Mouse (Mus musculus): Measurements from ENCODE around the gene Megf6.

Gene Megf6

DNA sequence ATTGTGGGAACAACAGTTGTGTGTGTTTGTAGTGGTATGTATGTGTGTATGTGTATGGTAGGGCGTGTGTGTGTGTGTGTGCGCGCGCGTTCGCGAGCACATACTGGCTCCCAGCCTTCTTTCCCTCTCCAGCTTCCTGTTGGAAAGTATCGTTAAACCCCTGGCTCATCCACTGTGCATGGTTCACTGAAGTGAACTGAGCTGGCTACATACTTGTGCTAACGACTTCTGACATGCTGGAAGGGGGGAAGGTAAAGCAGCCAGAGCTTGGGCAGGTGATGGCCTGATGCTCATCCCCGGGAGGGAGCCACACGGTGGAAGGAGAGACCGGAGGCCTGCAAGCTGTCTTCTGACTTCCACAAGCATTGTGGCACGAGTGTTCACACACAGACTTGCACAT, 40.9 kb downstream of the Megf6 start:
- no peak for DNase-seq (ENCODE audit: low read depth, low spot score)

- no peak for DNase-seq (ENCODE audit: low read depth, low spot score)
Measured at GRCm38 (mm10) chr4:154213586-154213985, 43.1 kb downstream of the Megf6 start.

DNA sequence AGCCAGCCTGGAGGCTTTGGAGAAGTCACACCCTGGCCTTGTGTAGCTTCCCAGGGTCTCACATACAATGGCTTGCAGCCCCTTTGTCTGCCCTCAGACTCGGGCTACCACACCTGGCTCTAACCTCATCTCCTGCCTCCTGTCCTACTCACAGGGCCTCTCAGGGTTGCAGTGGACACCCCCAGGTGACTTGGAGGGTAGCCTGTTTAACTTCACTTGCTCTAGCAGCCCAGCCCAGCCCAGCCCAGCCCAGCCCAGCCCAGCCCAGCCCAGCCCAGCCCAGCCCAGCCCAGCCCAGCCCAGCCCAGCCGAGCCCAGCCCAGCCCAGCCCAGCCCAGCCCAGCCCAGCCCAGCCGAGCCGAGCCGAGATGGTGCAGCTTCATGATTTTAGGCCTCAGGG, 43.5 kb downstream of the Megf6 start:
- DNase-seq (ENCODE audit: low read depth, low spot score): no peak

GRCm38 (mm10) chr4:154217711-154218350, 47.3 kb downstream of the Megf6 start:
- DNase-seq (ENCODE audit: low read depth, low spot score): no peak

DNA sequence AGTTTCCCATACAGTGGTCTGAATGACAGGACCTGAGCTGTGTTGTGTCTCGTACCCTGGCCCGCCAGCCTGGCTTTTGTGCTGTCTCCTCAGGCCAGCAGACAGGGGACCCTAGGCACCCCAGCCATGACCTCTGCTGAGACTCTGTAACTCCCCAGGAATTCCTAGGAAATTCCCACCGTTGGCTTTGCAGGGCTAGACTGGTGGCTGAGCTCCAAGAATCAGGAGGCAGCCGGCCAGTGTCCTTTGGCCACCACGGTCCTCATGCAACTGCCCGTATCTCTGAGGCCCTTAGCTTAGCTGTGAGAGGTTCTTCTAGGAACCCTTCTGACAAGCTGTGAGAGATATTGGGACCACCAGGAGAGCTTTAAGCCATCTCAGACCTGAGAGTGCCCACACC, 52.2 kb downstream of the Megf6 start:
- no peak for DNase-seq (ENCODE audit: low read depth, low spot score)

DNA sequence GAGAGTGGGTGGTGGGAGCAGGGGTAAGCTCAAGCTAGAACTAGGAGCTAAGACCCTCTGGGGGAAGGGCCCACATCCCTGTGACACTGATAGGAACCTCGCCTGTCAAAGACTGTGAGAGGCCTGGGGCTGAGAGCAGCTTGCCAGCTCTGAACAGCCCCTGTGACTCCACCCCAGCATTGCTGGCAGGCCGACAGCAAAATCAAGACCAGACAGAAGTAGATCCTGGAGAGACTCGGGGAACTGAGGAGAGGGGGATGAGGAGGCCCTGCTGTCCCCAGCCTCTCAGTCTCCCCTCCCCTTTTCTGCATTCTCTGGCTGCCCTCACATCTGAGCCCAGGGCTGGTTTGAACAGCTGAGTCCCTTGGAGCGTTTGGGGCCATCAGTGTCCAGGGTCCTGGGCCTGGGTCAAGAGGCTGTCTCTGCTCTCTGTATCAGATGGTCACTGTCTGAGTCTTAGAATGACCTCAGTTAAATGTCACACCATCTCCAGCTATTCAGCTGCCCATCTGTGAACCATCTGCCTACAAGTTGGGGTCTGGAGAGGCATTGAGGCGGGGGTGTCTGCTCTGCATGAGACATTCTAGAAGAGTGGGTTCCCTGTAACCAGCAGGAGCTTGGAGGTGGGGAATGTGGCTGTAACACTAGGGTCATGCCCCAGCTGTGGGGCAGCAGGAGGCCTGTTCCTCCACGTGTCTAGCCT, 53.9 kb downstream of the Megf6 start:
- DNase-seq (ENCODE audit: low read depth, low spot score): no peak

DNA sequence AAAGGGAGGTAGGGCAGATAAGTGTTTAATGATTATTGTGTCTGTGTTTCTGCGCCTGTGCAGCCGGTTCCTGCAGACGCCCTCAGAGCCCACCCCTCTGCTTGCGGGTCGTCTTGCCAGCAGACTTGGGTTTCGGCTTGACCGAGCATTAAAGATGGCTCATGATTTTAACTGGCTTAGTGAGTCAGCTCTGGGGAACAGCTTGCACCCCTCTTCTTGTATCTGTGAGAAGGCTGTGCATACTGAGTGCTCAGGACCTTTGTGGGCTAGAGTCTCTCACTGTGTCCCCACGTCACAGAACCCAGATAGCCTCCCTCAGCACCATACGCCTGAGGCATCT, 54.4 kb downstream of the Megf6 start:
- no peak for DNase-seq (ENCODE audit: low read depth, low spot score)

- no peak for DNase-seq (ENCODE audit: low read depth, low spot score)
Measured at GRCm38 (mm10) chr4:154226678-154227077, 56.1 kb downstream of the Megf6 start.

DNA sequence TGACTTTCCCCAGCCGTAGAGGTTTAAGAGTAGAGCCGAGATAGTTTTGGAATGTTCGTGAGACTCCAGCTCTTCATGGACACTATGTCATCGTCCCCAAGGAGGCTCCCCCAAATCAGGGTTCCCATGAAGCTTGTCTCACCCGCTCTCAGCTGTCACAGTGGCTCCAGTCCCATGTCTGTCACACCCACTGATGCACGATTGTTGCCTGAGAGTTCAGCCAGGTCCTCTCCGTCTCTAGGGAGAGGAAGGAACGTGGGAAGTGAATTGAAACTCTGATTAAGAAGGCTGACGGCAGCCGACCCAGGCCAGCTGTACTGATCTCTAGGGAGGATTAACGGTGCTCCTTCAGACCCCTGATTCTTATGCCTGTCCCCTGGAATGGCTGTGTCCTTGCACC, 57.8 kb downstream of the Megf6 start:
- no peak for DNase-seq (ENCODE audit: low read depth, low spot score)

DNA sequence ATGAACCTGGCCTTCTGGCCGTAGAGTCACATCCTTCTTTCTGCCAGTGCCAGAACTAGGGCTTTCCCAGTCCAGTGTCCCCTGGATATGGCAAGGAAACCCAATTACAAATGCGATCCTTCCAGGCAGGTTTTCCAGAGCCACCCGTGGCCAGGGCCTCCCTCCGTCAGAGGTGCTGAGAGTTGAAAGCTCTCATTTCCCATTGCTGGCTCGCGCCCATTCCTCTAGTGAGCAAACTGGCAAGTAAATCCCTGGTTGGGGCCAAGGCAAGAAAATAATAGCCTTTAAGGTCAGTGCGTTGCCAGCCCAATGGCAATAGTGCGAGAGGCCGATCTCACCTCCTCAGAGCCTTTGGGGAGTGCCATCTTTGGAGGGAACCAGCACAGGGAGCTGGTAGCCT, 59.0 kb downstream of the Megf6 start:
- DNase-seq (ENCODE audit: low read depth, low spot score): no peak

DNA sequence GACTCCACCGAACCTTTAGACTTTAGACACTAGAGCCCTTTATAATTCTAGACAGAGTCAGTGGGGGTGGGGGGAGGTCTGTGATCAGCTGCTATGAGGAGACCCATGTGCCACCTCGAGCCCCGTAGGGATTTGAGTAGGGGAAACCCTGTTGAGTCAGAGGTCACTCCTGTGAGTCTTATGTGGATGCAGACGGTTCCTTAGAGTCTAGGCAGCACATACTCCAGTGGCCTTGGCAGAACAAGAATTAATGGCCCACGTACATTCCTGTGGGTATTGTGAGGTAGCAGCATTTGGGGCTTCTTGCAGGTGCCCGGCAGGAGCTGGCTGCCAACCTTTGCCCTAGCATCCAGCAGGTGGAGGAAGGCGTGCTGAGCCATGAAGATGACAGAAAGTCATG, 60.9 kb downstream of the Megf6 start:
- no peak for DNase-seq (ENCODE audit: low read depth, low spot score)

GRCm38 (mm10) chr4:154232295-154232694, 61.8 kb downstream of the Megf6 start:
- DNase-seq (ENCODE audit: low read depth, low spot score): no peak

DNA sequence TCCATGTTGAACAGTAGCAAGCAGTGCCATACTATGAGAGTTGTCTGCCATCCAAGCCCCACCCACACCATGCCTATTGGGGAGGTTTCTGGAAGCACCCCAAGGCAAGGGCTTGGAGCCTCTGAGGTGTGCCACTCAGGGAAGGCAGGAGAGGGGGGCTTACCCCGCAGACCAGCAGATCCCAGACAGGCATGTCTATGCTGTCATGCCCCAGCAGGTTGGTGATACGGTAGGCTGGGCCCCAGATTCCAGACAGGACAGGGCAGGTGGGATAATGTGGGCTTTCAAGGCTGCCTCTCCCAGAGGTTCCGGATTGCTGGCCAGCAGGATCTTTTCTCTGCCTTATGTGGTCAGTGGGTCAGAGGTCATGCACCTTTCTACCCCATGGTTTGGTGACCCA, 65.5 kb downstream of the Megf6 start:
- no peak for DNase-seq (ENCODE audit: low read depth, low spot score)

DNA sequence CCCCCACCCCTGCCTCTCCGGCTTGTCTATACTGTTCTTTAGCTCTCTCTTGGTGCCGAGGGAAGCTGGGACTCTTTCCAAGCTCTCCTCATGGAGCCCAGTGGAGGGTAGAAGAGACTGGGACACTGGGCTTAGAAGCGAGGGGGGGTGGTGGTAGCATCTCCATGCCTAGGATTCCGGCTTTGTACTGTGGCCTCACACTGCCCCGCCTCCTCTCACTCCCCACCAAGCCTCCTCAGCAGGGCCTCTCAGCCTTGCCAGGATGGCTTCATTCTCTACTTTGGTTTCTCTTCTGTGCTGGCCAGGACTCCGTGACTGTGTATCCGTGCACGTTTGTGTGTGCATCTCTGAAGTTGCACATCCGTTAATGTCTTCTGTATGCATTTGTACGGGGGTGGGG, 66.4 kb downstream of the Megf6 start:
- no peak for DNase-seq (ENCODE audit: low read depth, low spot score)

DNA sequence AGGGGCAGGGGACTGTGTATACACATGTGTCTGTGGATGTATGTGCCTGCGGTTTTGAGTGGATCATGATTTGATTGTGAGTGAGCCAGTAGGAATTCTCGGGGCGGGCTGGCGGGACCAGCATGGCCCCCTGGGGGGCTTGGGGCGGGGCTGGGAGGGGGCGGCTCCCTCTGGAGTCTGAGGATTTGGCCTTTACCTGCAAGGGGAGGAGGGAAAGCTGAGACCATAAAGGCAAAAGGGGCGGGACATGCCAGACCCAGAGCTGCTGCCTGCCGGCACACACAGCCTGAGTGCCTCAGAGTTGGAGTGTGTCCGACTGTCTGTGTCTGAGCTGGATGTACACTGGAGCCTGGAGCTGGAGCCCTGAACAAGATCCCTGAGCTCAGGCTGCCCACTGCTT, 66.8 kb downstream of the Megf6 start:
- no peak for DNase-seq (ENCODE audit: low read depth, low spot score)

GRCm38 (mm10) chr4:154239199-154239598, 68.7 kb downstream of the Megf6 start:
- DNase-seq (ENCODE audit: low read depth, low spot score): no peak

DNA sequence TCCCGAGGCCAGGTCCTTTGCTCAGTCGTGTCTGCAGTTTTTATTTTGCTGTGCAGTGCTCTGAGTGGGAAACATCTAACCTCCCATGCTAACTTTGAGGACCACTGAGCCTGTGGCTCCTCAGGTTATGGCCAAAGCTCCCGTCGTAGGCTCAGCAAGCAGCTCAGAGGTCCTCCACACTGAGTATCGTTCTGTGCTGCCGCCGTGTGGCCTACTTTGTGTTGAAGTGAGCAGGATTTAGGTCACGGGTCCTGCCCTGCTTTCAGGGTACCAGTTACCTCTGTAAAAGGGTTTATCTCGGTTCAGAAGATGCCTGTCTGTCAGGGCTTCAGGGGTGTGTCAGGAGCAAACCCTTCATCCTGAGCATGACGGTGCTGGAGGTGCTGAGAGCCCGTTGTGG, 70.1 kb downstream of the Megf6 start:
- no peak for DNase-seq (ENCODE audit: low read depth, low spot score)

DNA sequence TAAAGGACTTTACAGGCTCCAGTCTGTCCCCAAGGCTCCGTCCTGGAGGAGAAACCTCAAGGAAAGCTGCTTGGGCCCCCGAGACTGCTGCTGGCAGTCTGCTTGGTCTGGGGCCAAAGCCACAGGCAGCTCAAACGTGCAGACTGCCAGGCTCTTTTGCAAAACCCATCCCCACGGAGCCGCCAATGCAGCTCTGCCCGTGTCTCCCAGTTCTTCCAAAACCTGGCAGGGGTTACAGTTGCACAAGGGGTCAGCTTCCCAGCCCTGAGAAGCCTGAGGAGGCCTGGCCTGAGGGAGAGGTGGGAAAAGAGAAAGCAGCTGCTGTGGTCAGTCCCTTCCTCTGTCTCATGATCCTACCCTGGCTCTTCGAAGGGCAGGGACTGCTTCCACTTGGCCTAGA, 74.8 kb downstream of the Megf6 start:
- no peak for DNase-seq (ENCODE audit: low read depth, low spot score)

- DNase-seq (ENCODE audit: low read depth, low spot score): no peak
Measured at GRCm38 (mm10) chr4:154246115-154247040, 75.8 kb downstream of the Megf6 start.

GRCm38 (mm10) chr4:154247207-154248091, 76.9 kb downstream of the Megf6 start:
- DNase-seq (ENCODE audit: low read depth, low spot score): no peak

DNA sequence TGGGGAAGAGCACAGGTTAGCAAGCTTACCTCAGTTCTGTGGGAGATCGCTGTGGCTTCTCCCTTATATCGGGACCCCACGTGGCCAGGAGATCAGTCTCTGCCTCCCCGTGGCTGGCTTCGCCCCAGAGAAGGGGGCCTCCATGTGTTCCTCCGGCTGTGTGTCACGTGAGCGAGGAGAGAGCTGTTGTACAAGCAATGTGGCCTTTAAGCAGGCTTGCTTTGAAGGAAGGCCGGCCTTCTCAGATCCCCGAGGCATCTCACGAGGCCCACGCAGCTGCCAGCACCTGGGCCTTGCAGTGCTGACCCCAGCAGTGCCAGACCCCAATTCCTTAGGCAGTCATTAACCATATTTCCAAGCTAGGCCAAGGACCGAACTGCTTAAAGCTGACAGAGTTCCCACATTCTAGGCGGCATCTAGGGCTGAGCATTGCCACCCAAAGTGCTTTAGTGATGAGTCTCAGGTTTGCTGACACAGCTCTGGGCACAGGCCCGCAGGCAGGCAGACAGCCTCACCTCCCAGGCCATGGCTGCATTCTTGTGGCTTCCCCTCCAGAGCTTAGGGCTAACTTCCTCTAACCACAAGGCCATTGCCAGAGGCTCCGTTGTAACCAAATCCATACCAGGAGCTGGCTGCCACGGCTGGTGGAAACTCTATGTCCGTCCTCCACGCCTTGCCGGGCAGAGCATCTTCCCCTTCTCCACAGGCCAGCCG, 77.7 kb downstream of the Megf6 start:
- no peak for DNase-seq (ENCODE audit: low read depth, low spot score)

All from telencephalon, adult 2 months (tissue).